ENCODE assay signal across 28 mouse cellular contexts in the genomic region with DNA sequence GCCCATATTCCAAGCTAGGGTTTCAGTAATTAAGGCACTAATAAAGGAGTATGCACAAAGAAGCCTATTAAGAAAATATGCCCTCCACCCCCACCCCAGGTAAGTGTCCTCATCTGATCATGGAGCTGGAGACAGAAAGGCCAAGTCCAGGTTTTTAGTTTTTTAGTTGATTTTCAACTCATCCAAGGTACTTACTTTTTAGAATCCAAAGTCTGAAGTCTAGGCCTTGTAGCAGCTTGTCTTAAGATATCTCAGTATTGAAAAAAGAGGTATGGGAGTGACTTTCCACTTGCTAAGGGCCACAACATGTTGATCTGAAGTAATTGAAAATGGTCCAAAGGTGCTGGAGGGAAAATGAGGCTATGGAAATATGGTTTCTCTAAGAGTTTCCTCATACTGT.
"Had no signal": no experiment of that assay in that cellular context is flagged by ENCODE, and none has a peak within 500 bp of the region (broad histone marks: within the 10 kb centered on the region; RNA-seq: fewer than 3 reads in every experiment).

No protein-coding gene starts in this region.

- H3K27ac ChIP-seq: limb, embryonic 10.5 days; limb, embryonic 12.5 days; limb, embryonic 13.5 days; limb, embryonic 15.5 days; liver, embryonic 12.5 days; liver, embryonic 13.5 days; liver, embryonic 14.5 days; liver, embryonic 15.5 days; lung, embryonic 15.5 days; macrophage; midbrain, embryonic 10.5 days; midbrain, embryonic 12.5 days; midbrain, embryonic 13.5 days; midbrain, embryonic 15.5 days; neural tube, embryonic 12.5 days had no signal

- H3K4me1 ChIP-seq: limb, embryonic 10.5 days; limb, embryonic 12.5 days; limb, embryonic 13.5 days; limb, embryonic 15.5 days; liver, embryonic 12.5 days; liver, embryonic 13.5 days; liver, embryonic 15.5 days; lung, embryonic 15.5 days; megakaryocyte, embryonic 14.5 days; midbrain, embryonic 10.5 days; midbrain, embryonic 12.5 days; midbrain, embryonic 13.5 days; midbrain, embryonic 15.5 days; neural tube, embryonic 12.5 days had no signal

- H3K36me3 ChIP-seq: limb, embryonic 10.5 days; limb, embryonic 12.5 days; limb, embryonic 13.5 days; limb, embryonic 15.5 days; liver, embryonic 12.5 days; liver, embryonic 13.5 days; liver, embryonic 15.5 days; lung, embryonic 15.5 days; midbrain, embryonic 10.5 days; midbrain, embryonic 12.5 days; midbrain, embryonic 13.5 days; midbrain, embryonic 15.5 days; neural tube, embryonic 12.5 days had no signal

- H3K27me3 ChIP-seq: limb, embryonic 12.5 days; limb, embryonic 13.5 days; limb, embryonic 15.5 days; liver, embryonic 12.5 days; liver, embryonic 13.5 days; liver, embryonic 15.5 days; lung, embryonic 15.5 days; megakaryocyte, embryonic 14.5 days; midbrain, embryonic 12.5 days; midbrain, embryonic 13.5 days; midbrain, embryonic 15.5 days; neural tube, embryonic 12.5 days had no signal

- H3K4me3 ChIP-seq: limb, embryonic 10.5 days; limb, embryonic 12.5 days; limb, embryonic 13.5 days; limb, embryonic 15.5 days; liver, embryonic 12.5 days; liver, embryonic 13.5 days; liver, embryonic 15.5 days; lung, embryonic 15.5 days; megakaryocyte, embryonic 14.5 days; midbrain, embryonic 10.5 days; midbrain, embryonic 12.5 days; midbrain, embryonic 13.5 days; midbrain, embryonic 15.5 days; myocyte; neural tube, embryonic 12.5 days had no signal

- DNase-seq: left cerebral cortex, postnatal 4 days; liver; liver, embryonic 13.5 days; liver, postnatal 0 days; lung, adult 18-20 months; lung, adult 2 months; lung, embryonic 14.5 days; lung, postnatal 10 days; lung, postnatal 14 days; lung, postnatal 36 days; lung, postnatal 4 days; midbrain, embryonic 14.5 days had no signal
